Mouse (Mus musculus): ENCODE data around the gene Ppid. TPM values are rescaled to one million over a fixed set of nuclear protein-coding genes. Genes with fewer than 3 reads are reported as not detected.
A peak's percentile ranks its signal among the peaks of the same experiment; 100 is the strongest.

Gene Ppid
- polyA plus RNA-seq, 1 experiment from 2014 or later: 85.6 TPM

DNA sequence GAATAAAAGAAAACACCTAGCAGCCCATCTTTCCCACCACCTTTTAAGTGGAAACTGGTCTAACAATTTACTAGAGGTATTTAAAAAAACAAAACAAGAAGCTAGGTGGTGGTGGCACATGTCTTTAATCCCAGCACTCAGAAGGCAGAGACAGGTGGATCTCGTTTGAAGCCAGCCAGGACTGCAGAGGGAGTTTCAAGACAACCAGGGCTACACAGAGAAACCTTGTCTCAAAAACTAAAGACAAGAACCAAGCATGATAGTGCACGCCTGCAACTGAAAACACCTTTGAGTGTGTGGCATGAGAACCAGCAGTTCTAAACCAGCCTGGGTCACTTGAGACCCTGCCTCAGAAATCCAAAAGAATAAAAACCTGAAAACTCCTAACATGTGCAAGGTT, 27.6 kb upstream of the Ppid start:
- TF ChIP-seq CTCF (IDR thresholded peaks at IDR 0.05; ENCODE audit: low read depth): no peak
- H3K4me3 ChIP-seq (replicated peaks; ENCODE audit: low read depth, low read length): no peak overlapping the region
- H3K4me1 ChIP-seq (replicated peaks; ENCODE audit: insufficient read depth, low read length): peaks cover 14% of the 10 kb centered on the region; the same call in 1 of the 2 replicates
- H3K9ac ChIP-seq (ENCODE audit: low read depth, low read length): no peak overlapping the region
- H3K27ac ChIP-seq: no peak overlapping the region
- H3K4me2 ChIP-seq (ENCODE audit: low read length): no peak overlapping the region
- H3K36me3 ChIP-seq (ENCODE audit: insufficient read depth, low read length): no peaks in the 10 kb centered on the region
- no peak for ATAC-seq (replicated peaks; ENCODE audit: low FRiP score, low read depth)
- 79% methylated on average over 2 of the region's 2 CpGs for WGBS
- no peaks in the 10 kb centered on the region for H3K27me3 ChIP-seq (ENCODE audit: insufficient read depth, low read length)
- H3K9me3 ChIP-seq (replicated peaks; ENCODE audit: low read length): no peaks in the 10 kb centered on the region
- no peak for DNase-seq (ENCODE audit: low spot score)

DNA sequence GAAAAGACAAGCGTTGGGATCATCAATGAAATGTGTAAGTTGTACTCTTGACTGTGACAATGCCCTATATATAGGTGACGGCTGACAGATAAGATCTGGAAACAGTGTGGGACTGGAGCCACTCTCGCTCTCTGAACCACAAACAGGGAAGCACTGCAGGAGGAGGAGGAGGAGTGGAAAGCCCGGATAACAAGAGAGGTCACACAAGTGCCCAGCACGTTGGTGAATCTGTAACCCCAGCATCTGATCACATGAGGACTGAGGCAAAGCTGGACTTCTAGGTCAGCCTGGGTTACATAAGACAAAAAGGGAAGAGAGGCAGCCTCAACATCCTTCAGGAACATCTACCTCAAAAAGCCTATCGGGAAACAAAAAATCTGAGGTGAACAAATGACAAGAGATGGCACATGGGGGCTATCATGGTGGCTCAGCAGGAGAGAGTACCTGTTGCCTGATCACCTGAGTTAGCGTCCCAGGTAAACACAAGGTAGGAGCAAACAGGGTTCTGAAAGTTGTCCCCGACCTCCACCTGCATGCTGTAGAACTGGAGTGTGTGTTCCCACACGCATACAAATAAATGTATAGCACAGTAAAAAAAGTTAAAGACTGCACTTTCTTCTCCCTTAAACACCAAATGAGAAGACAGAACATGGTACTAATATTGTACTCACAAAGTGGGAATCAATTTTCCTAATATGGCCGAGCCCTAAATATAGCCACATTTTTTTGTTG, 26.1 kb upstream of the Ppid start:
- Histone ChIP-seq H3K36me3 (ENCODE audit: insufficient read depth, low read length) (no peaks in the 10 kb centered on the region), H3K4me2 (ENCODE audit: low read length) (no peak overlapping the region), H3K27ac (no peak overlapping the region), H3K9me3 (replicated peaks; ENCODE audit: low read length) (no peaks in the 10 kb centered on the region), H3K4me3 (replicated peaks; ENCODE audit: low read depth, low read length) (no peak overlapping the region), H3K4me1 (replicated peaks; ENCODE audit: insufficient read depth, low read length) (peaks cover 9% of the 10 kb centered on the region; the same call in 1 of the 2 replicates), H3K27me3 (ENCODE audit: insufficient read depth, low read length) (no peaks in the 10 kb centered on the region), H3K9ac (ENCODE audit: low read depth, low read length) (no peak overlapping the region)
- DNase-seq (ENCODE audit: low spot score): no peak
- no peak for ATAC-seq (replicated peaks; ENCODE audit: low FRiP score, low read depth)
- WGBS: 73% methylated on average over 10 of the region's 10 CpGs
- no peak for TF ChIP-seq CTCF (IDR thresholded peaks at IDR 0.05; ENCODE audit: low read depth)

DNA sequence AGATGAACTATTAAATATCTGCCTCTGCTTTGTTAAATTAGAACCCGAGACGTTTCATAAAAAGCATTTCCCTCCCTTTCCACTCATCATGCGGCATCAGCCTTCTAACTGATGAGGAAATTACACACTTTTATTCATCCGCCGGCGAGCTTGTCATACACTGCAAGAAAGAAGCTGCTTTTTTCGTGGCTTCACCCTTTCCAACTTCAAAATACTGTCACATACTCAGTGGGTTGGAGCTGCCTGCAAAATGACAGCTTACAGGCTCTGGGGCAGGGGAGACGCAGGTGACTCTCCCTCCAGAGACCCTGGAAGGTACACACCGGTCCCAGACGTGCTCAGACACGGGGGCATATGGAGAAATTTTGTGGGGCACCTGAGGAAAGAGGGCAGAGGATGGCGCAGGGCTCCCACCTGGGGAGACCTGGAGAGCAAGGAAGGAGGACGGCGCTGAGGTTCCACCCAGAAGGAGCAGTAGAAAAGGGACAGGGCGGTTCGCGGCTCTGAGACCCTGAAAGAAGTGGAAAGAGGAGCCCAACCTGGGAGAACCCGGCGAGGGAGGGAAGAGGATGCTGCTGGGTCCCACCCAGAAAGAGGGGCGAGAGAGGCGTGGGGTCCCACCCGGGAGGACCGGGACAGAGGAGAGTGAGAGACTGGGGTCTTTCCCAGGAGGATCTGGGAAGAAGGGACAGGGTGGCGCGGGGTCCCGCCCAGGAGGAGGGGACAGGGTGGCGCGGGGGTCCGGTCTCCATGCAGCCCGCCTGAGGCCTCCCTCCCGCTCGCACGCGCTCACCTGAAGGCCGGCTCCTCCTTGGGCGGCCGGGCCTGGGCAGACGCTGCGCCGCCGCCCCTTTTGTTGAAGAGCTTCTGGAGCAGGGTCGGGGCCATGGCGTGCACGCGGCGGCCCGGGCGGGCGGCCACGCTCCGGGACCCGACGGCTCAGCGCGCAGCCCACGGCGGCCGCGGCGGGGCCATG, 24.1 kb upstream of the Ppid start:
- no peak for TF ChIP-seq CTCF (IDR thresholded peaks at IDR 0.05; ENCODE audit: low read depth)
- Histone ChIP-seq H3K36me3 (ENCODE audit: insufficient read depth, low read length) (no peaks in the 10 kb centered on the region), H3K27ac (peak overlapping the region; percentile 87), H3K4me2 (ENCODE audit: low read length) (peak overlapping the region; percentile 89), H3K4me3 (replicated peaks; ENCODE audit: low read depth, low read length) (peak overlapping the region; percentile 81), H3K27me3 (ENCODE audit: insufficient read depth, low read length) (no peaks in the 10 kb centered on the region), H3K4me1 (replicated peaks; ENCODE audit: insufficient read depth, low read length) (peaks cover 6% of the 10 kb centered on the region; the same call in 1 of the 2 replicates), H3K9ac (ENCODE audit: low read depth, low read length) (peak overlapping the region; percentile 82), H3K9me3 (replicated peaks; ENCODE audit: low read length) (no peaks in the 10 kb centered on the region)
- 3% methylated on average over 52 of the region's 60 CpGs for WGBS
- DNase-seq (ENCODE audit: low spot score): peak; percentile 38
- peak; percentile 70; the same call in 1 of the 2 replicates for ATAC-seq (replicated peaks; ENCODE audit: low FRiP score, low read depth)

DNA sequence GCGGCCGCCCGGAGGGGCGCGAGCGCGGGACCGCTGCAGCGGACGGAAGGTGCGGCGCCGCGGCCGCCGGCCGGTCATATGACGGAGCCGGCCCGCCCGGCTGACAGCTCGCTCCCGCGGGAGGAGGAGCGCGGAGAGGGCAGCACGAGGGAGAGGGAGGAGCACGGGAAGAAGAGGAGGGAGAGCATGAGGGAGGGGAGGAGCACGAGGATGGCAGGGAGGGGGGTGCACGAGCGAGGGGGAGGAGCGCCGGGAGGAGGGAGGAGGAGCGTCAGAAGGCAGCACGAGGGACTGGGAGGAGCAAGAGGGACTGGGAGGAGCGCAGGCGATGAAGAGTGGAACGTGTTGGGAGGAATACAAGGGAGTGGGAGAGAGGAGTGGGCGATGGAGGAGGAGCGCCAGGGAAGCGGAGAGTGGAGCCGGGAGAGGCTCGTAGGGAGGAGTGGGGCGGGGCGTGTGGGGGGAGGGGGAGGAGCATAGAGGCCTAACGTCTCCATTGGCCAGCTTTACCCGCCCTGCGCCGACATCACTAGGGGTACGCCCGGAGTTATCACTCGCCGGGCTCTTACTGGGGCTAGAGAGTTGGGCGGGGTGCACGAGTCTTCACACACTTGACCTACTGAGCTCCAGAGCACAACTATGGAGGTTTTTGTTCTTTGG, 23.3 kb upstream of the Ppid start, which contains the start of gene Fnip2:
Gene Fnip2 (minus strand): TSS at position 94 of the 660 bp plus-strand sequence.
- ATAC-seq (replicated peaks; ENCODE audit: low FRiP score, low read depth) (peak; percentile 96), DNase-seq (ENCODE audit: low spot score) (peak; percentile 96)
- Histone ChIP-seq H3K9me3 (replicated peaks; ENCODE audit: low read length) (no peaks in the 10 kb centered on the region), H3K27me3 (ENCODE audit: insufficient read depth, low read length) (no peaks in the 10 kb centered on the region), H3K4me3 (replicated peaks; ENCODE audit: low read depth, low read length) (peak within 1 kb of the TSS; percentile 81), H3K4me2 (ENCODE audit: low read length) (peak within 1 kb of the TSS; percentile 89), H3K36me3 (ENCODE audit: insufficient read depth, low read length) (no peaks in the 10 kb centered on the region), H3K9ac (ENCODE audit: low read depth, low read length) (peak within 1 kb of the TSS; percentile 82), H3K27ac (peak within 1 kb of the TSS; percentile 87), H3K4me1 (replicated peaks; ENCODE audit: insufficient read depth, low read length) (peaks cover 6% of the 10 kb centered on the region; the same call in 1 of the 2 replicates)
- WGBS: under 1% methylated on average over 54 of the region's 55 CpGs
- no peak for TF ChIP-seq CTCF (IDR thresholded peaks at IDR 0.05; ENCODE audit: low read depth)

DNA sequence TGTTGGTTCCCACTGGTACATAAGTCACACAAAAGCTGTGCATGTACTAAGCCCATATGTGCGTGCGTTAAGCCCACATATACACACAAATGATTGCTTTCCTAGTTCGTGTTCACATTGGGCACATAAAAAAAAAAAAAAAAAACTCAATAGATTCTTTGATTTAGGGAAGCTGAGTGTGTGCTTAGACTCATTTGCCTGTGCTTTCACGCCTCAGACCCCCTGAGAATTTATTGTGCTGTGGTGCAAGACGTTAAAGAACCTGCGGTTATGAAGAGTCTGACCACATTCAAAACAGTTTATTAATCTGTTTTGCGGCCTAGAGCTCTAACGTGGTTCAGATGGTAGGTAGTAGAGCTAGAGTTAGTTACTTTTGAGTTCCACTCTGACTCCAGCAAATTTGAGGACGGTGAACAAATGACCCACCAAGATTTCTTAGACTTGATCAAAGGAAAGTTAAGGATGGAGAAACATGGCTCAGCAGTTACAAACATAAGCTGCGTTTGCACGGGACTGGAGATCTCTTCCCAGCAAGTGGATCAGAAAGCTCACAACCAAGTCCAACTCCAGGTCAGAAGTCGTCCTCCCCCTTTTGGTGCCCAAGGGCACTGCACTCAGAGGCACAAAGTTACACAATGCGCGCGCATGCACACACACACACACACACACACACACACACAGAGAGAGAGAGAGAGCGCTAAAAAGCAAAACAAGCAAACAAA, 22.4 kb upstream of the Ppid start:
- no peaks in the 10 kb centered on the region for H3K36me3 ChIP-seq (ENCODE audit: insufficient read depth, low read length)
- H3K4me2 ChIP-seq (ENCODE audit: low read length): peak overlapping the region; percentile 89
- no peak overlapping the region for H3K9ac ChIP-seq (ENCODE audit: low read depth, low read length)
- WGBS: 85% methylated on average over 16 of the region's 16 CpGs
- H3K9me3 ChIP-seq (replicated peaks; ENCODE audit: low read length): no peaks in the 10 kb centered on the region
- TF ChIP-seq CTCF (IDR thresholded peaks at IDR 0.05; ENCODE audit: low read depth): no peak; the same call in 1 of the 2 replicates
- ATAC-seq (replicated peaks; ENCODE audit: low FRiP score, low read depth): no peak
- H3K4me3 ChIP-seq (replicated peaks; ENCODE audit: low read depth, low read length): no peak overlapping the region
- H3K4me1 ChIP-seq (replicated peaks; ENCODE audit: insufficient read depth, low read length): peaks cover 6% of the 10 kb centered on the region; the same call in 1 of the 2 replicates
- H3K27ac ChIP-seq: peak overlapping the region; percentile 87; the same call in 1 of the 2 replicates
- no peak for DNase-seq (ENCODE audit: low spot score)
- no peaks in the 10 kb centered on the region for H3K27me3 ChIP-seq (ENCODE audit: insufficient read depth, low read length)
